Mouse (Mus musculus) neutrophil, adult 83 days (primary cell): ENCODE data around the gene Rbm12b1. TPM values are rescaled to one million over a fixed set of nuclear protein-coding genes. Genes with fewer than 3 reads are reported as not detected.

Experiments used
- total RNA-seq, 2 experiments: library from RNA; stranded (reverse); gene quantifications; one replicate each; pipeline ENCODE4 v1.2.4; 2023

The Rbm12b1 gene
- 1 to 10 TPM; 6.1 to 6.2 TPM for total RNA-seq

DNA sequence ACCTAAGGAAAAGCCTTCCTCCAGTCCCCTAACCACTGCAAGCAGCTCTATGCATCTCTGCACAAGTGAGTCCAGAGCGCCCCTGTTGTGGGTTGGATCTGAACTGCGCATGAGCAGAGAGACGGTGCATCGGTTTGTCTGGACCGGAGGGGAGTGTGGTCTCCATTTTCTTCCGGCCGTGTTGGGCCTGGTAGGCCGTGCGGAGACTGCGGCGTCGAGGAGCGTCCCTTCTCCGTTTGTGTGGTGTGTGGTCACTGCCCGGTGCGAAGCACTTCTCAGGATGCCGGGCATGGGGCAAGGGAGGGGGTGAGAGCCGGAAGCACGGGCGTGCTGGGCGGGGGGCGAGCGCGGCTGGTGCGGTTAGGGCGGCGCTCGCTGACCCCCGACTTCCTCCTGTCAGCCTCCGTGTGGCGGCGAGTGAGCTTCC lies at the start of gene Rbm12b1:
Gene Rbm12b1 (plus strand): TSS at position 124 of the 427 bp plus-strand sequence.

DNA sequence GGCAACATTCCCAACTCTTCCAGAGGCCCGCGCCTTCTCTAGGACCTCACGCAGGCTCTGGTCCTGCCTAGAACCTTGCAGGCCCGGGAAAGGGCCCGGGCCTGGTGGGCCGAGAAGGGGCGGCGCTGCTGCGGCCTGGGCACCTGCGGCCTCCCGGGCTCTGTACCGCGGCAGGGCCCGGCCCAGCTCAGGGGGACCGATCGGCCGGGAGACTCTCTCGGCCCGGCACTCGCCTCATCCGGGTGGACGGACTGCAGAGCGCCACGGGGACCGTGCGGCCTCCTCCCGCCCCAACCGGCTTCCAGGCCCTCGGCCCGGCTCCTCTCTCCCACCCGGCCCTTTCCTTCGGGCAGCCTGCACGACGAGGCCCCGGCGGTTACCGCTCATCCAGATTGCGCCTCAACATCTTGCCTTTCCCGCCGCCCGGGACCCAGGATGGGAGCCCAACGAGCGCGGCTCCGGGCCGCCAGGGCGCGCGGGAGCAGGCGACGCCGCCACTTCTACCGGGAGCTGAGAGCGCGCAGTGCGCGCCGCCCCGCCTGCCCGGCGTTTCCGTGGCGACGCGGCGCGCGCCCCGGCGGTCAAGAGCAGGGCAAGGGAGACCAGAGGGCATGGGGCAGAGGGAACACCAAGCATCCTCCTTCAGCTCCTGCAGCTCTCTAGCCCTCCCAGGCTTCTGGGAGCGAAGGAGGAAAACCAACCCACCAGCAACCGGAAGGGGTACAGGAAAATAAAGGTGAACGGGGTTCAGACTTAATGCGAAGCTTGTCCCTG lies 31.4 kb downstream of the Rbm12b1 start, which contains the start of gene Fam92a:
Gene Fam92a (minus strand): TSS at position 698 of the 774 bp plus-strand sequence.

Other genes with a start within 250 kb of the Rbm12b1 start
- gene Gm10604, start 159.0 kb upstream of the Rbm12b1 start, total RNA-seq: not detected
- 10 to 100 TPM; 11.1 to 11.5 TPM for gene Rbm12b2, start 50.8 kb upstream of the Rbm12b1 start, total RNA-seq
- 1 to 10 TPM; 6.1 to 7.1 TPM for gene Fam92a, start 31.8 kb downstream of the Rbm12b1 start, total RNA-seq